Mouse (Mus musculus): Measurements from ENCODE around the gene Zc3h12a. TPM values are rescaled to one million over a fixed set of nuclear protein-coding genes. Genes with fewer than 3 reads are reported as not detected.

Gene Zc3h12a
- polyA plus RNA-seq, 1 experiment = not detected

DNA sequence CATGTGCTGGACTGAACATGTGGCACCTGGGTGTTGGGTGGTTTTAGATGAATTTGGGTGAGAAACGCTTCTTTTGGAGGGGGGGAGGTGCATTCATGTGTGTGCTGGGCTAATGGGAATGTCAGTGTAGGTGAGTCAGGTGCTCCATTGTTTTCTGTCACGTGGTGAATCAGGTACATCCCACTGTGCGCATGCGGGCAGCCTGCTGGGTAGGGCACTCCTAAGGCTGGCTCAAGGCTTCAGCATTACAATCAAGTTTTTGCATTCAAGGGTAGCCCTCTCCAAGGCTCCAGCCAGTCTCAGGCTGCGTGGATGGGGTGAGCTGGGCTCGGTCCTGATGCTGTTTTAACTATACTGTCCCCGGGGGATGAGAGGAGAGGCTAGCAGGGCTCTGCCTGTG lies 35.1 kb upstream of the Zc3h12a start:
- TF ChIP-seq POLR2A (IDR thresholded peaks at IDR 0.05; ENCODE audit: insufficient read depth, low read depth, low read length) = no peak
- Histone ChIP-seq H3K4me3 (ENCODE audit: insufficient read depth, low read depth, low read length) (no peak overlapping the region), H3K4me1 (ENCODE audit: control insufficient read depth, insufficient read depth, low read length) (no peaks in the 10 kb centered on the region; the same call in 1 of the 2 replicates), H3K27ac (ENCODE audit: insufficient read depth, low read depth, low read length) (no peak overlapping the region)
- WGBS = 78% methylated on average over 7 of the region's 7 CpGs

DNA sequence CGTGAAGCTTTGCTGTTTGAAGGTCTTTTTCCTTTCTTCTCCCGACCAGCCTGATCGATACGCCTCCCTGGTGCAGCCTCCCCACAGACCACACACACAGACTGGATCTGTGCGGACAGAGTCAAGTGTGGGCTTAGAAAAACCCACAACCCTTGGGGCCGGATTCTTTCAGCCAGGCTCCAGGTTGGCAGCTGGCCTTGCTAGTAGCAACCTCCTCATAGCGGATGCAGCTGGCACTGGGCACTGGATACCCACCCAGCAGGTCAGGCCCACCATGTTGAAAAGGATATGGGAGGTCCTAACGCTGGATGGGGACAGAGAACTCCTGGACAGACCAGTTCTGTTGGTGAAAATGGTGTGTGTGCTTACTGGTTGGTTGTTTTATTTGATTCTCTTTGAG lies 33.8 kb upstream of the Zc3h12a start:
- Histone ChIP-seq H3K4me1 (ENCODE audit: control insufficient read depth, insufficient read depth, low read length) (no peaks in the 10 kb centered on the region), H3K27ac (ENCODE audit: insufficient read depth, low read depth, low read length) (no peak overlapping the region), H3K4me3 (ENCODE audit: insufficient read depth, low read depth, low read length) (no peak overlapping the region)
- WGBS = 77% methylated on average over 8 of the region's 8 CpGs
- TF ChIP-seq CTCF (IDR thresholded peaks at IDR 0.05; ENCODE audit: insufficient read depth, low read depth, low read length) (no peak), POLR2A (IDR thresholded peaks at IDR 0.05; ENCODE audit: insufficient read depth, low read depth, low read length) (no peak)

DNA sequence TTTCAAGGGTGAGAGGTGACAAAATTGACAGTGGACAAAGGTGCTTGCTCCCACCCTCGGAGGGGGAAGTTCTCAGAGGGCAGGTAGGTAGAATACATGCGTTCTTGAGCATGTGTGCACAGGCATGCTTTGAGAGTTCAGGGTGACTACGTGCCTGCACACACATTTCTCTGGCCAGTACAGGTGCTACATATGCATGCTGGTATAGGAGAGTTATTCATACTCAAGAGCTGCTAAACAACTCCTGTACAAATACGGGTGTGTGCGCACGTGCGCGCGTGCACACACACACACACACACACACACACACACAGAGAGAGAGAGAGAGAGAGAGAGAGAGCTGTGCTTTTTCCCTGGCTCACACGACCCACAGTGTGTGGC lies 33.3 kb upstream of the Zc3h12a start:
- H3K4me1 ChIP-seq (ENCODE audit: control insufficient read depth, insufficient read depth, low read length) = no peaks in the 10 kb centered on the region
- H3K4me3 ChIP-seq (ENCODE audit: insufficient read depth, low read depth, low read length) = no peak overlapping the region
- 77% methylated on average over 10 of the region's 10 CpGs for WGBS
- H3K27ac ChIP-seq (ENCODE audit: insufficient read depth, low read depth, low read length) = no peak overlapping the region
- no peak for TF ChIP-seq CTCF (IDR thresholded peaks at IDR 0.05; ENCODE audit: insufficient read depth, low read depth, low read length)
- TF ChIP-seq POLR2A (IDR thresholded peaks at IDR 0.05; ENCODE audit: insufficient read depth, low read depth, low read length) = no peak

GRCm38 (mm10) chr4:125160320-125160950 lies 32.8 kb upstream of the Zc3h12a start:
- Histone ChIP-seq H3K27ac (ENCODE audit: insufficient read depth, low read depth, low read length) (no peak overlapping the region), H3K4me3 (ENCODE audit: insufficient read depth, low read depth, low read length) (no peak overlapping the region), H3K4me1 (ENCODE audit: control insufficient read depth, insufficient read depth, low read length) (no peaks in the 10 kb centered on the region)
- peak; percentile 96 for TF ChIP-seq CTCF (IDR thresholded peaks at IDR 0.05; ENCODE audit: insufficient read depth, low read depth, low read length)
- no peak for TF ChIP-seq POLR2A (IDR thresholded peaks at IDR 0.05; ENCODE audit: insufficient read depth, low read depth, low read length)
- 7% methylated on average over 19 of the region's 19 CpGs for WGBS

- Histone ChIP-seq H3K4me3 (ENCODE audit: insufficient read depth, low read depth, low read length) (no peak overlapping the region), H3K4me1 (ENCODE audit: control insufficient read depth, insufficient read depth, low read length) (no peaks in the 10 kb centered on the region), H3K27ac (ENCODE audit: insufficient read depth, low read depth, low read length) (no peak overlapping the region)
- 76% methylated on average over 20 of the region's 20 CpGs for WGBS
- TF ChIP-seq CTCF (IDR thresholded peaks at IDR 0.05; ENCODE audit: insufficient read depth, low read depth, low read length) = no peak
- TF ChIP-seq POLR2A (IDR thresholded peaks at IDR 0.05; ENCODE audit: insufficient read depth, low read depth, low read length) = no peak
These were observed 31.1 kb upstream of the Zc3h12a start for GRCm38 (mm10) chr4:125158581-125159317.

- Histone ChIP-seq H3K27ac (ENCODE audit: insufficient read depth, low read depth, low read length) (no peak overlapping the region), H3K4me3 (ENCODE audit: insufficient read depth, low read depth, low read length) (no peak overlapping the region), H3K4me1 (ENCODE audit: control insufficient read depth, insufficient read depth, low read length) (no peaks in the 10 kb centered on the region)
- TF ChIP-seq POLR2A (IDR thresholded peaks at IDR 0.05; ENCODE audit: insufficient read depth, low read depth, low read length) = no peak
- TF ChIP-seq CTCF (IDR thresholded peaks at IDR 0.05; ENCODE audit: insufficient read depth, low read depth, low read length) = no peak
- 88% methylated on average over 2 of the region's 2 CpGs for WGBS
These were observed 30.4 kb upstream of the Zc3h12a start for GRCm38 (mm10) chr4:125158081-125158480.

DNA sequence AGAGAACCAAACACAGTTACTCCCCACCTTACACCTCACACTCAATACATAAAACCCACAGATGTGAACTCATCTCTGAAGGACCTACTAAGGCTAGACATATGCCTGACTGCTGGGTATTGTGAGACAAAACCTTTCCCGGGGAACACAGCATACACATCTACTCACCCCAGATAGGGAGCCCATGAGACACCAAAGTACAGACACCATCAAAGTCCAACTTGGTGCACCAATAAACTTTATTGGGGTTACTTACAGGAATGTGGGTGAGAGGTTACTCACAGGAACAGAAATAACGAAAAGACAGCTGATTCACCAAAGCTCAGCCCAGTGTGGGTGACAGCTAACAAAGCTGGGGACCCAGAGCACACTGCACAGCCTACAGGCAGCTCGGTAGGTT lies 29.7 kb upstream of the Zc3h12a start:
- WGBS = 86% methylated on average over 3 of the region's 3 CpGs
- TF ChIP-seq POLR2A (IDR thresholded peaks at IDR 0.05; ENCODE audit: insufficient read depth, low read depth, low read length) = no peak
- no peak for TF ChIP-seq CTCF (IDR thresholded peaks at IDR 0.05; ENCODE audit: insufficient read depth, low read depth, low read length)
- Histone ChIP-seq H3K4me3 (ENCODE audit: insufficient read depth, low read depth, low read length) (no peak overlapping the region), H3K27ac (ENCODE audit: insufficient read depth, low read depth, low read length) (no peak overlapping the region), H3K4me1 (ENCODE audit: control insufficient read depth, insufficient read depth, low read length) (no peaks in the 10 kb centered on the region)

DNA sequence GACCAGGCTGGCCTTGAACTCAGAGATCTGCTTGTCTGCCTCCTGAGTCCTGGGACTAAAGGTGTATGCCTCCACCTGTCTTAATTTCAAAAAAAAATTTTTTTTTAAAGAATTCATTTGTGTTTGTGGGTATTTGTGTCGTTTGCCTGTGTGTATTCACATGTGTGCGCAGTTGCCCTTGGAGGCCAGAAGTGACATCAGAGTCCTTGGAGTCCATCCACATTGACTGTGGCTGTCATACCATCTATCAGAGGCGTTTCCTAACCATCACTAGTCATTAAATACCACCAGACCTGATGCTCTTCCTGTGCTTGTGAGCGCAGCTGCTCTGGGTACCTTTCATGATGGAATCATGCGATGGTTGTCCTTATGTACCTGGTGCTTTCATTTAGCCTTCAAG lies 28.0 kb upstream of the Zc3h12a start:
- H3K4me3 ChIP-seq (ENCODE audit: insufficient read depth, low read depth, low read length) = no peak overlapping the region
- no peak overlapping the region for H3K27ac ChIP-seq (ENCODE audit: insufficient read depth, low read depth, low read length)
- 90% methylated on average over 5 of the region's 5 CpGs for WGBS

DNA sequence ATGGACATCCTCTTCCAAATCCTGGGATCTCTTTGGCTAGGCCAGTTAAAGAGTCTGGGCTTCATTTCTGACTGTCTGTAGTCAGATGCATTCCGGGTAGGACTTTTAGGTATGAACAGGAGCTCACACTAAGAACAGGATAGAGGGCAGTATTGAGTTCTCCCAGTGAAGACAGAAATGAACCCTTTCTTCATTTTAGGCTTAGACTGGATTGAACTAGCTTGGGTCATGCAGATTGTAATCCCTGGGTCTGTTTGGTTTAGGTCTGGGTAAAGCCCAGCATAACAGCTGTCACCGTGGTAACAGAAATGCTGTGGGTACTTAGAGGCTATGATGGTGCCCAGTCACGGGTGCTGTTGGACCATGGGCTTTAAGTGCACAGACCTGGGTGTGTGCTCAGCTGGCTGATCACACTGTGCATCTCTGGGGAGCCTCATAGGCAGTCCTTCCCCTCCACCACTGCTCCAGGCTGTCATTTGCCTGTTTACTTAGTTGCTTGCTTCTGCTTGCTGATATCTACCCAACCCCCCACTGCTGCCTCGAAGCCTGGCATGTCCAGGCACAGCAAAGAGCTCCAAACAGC lies 26.1 kb upstream of the Zc3h12a start:
- Histone ChIP-seq H3K27ac (ENCODE audit: insufficient read depth, low read depth, low read length) (no peak overlapping the region), H3K4me3 (ENCODE audit: insufficient read depth, low read depth, low read length) (no peak overlapping the region), H3K4me1 (ENCODE audit: control insufficient read depth, insufficient read depth, low read length) (no peaks in the 10 kb centered on the region)
- 71% methylated on average over 4 of the region's 4 CpGs for WGBS
- TF ChIP-seq POLR2A (IDR thresholded peaks at IDR 0.05; ENCODE audit: insufficient read depth, low read depth, low read length) (no peak), CTCF (IDR thresholded peaks at IDR 0.05; ENCODE audit: insufficient read depth, low read depth, low read length) (no peak)

More for the DNA sequence above, 28.0 kb upstream of the Zc3h12a start:
- no peaks in the 10 kb centered on the region for H3K4me1 ChIP-seq (ENCODE audit: control insufficient read depth, insufficient read depth, low read length)
- TF ChIP-seq CTCF (IDR thresholded peaks at IDR 0.05; ENCODE audit: insufficient read depth, low read depth, low read length) (no peak), POLR2A (IDR thresholded peaks at IDR 0.05; ENCODE audit: insufficient read depth, low read depth, low read length) (no peak)
